Comparison of ENCODE assay signal across 15 mouse cellular contexts in the genomic region with DNA sequence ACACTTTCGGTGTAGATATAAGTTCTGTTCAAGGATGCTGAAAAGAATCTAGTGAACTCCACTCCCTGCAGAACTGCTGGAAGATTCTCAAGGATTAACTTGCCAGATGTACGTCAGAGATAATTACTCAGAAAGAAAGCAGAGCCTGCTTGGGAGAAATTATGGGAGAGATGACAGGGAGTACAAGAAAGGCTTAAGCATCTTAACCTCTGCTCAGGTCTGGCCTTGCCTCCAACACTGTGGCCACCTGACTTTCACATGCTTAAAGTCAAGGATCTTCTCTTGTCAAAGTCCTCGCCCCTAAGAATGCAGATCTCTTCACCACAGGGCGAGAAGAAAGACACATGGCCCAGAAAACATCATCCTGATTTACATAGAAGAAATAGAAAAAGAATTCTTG.
"Had no signal": no experiment of that assay in that cellular context is flagged by ENCODE, and none has a peak within 500 bp of the region (broad histone marks: within the 10 kb centered on the region; RNA-seq: fewer than 3 reads in every experiment).

No protein-coding gene starts in this region.

- H3K4me1 ChIP-seq: liver, embryonic 13.5 days; midbrain, embryonic 13.5 days had no signal

- H3K4me2 ChIP-seq: liver, embryonic 13.5 days; midbrain, embryonic 13.5 days had no signal

- H3K27ac ChIP-seq: kidney, postnatal 0 days; layer of hippocampus, adult 2 months; liver, embryonic 13.5 days; midbrain, embryonic 13.5 days had no signal

- H3K9ac ChIP-seq: liver, embryonic 13.5 days; midbrain, embryonic 13.5 days had no signal

- ATAC-seq: midbrain, embryonic 13.5 days had no signal

- H3K27me3 ChIP-seq: liver, embryonic 13.5 days; midbrain, embryonic 13.5 days had no signal

- DNase-seq: kidney, adult 18-20 months; kidney, adult 9 months; kidney, postnatal 25 days; layer of hippocampus, postnatal 36 days; left cerebral cortex, postnatal 4 days; liver, embryonic 13.5 days; lung, adult 2 months; lung, postnatal 14 days; lung, postnatal 4 days; thymus, adult 2 months; thymus, postnatal 14 days; thymus, postnatal 4 days had no signal

- H3K36me3 ChIP-seq: liver, embryonic 13.5 days; midbrain, embryonic 13.5 days had no signal

- H3K4me3 ChIP-seq: layer of hippocampus, adult 2 months; liver, embryonic 13.5 days; midbrain, embryonic 13.5 days had no signal

- H3K9me3 ChIP-seq: liver, embryonic 13.5 days; midbrain, embryonic 13.5 days had no signal
